25 mouse cellular contexts compared by ENCODE assay signal in the genomic region with DNA sequence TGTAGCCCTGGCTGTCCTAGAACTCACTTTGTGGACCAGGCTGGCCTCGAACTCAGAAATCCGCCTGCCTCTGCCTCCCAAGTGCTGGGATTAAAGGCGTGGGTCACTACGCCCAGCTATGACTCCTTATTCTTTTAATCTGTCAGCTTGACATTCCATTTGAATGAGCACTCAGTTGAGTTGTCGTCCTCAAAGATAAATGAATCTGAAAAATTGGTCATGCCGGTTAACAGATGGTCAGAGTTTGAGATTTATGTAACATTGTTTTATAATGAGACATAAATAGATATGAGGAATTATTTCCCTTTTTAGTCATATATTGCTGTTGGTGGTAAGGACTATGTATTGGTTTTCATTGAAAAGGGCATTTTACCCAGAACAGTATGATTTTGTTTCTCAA.
A peak's percentile ranks its signal among the peaks of the same experiment; 100 is the strongest.
DNase-seq lines count a peak whose midpoint lies in the region; ATAC-seq lines count a peak whose summit lies in the region.
"Had no signal": no experiment of that assay in that cellular context is flagged by ENCODE, and none has a peak within 500 bp of the region (broad histone marks: within the 10 kb centered on the region; RNA-seq: fewer than 3 reads in every experiment).

No protein-coding gene starts in this region.

- no peak overlapping the region for H3K4me2 ChIP-seq in forebrain, embryonic 16.5 days (ENCODE audit: low read length)
- H3K4me2 ChIP-seq: embryonic facial prominence, embryonic 13.5 days; embryonic facial prominence, embryonic 15.5 days; forebrain, embryonic 12.5 days had no signal

- peaks cover under 1% of the 10 kb centered on the region; the same call in 1 of the 2 replicates for H3K36me3 ChIP-seq in forebrain, embryonic 16.5 days (ENCODE audit: control insufficient read depth, insufficient read depth)

- 93% methylated on average over 6 of the region's 6 CpGs for WGBS in forebrain, embryonic 16.5 days

- H3K4me1 ChIP-seq in forebrain, embryonic 16.5 days (replicated peaks; ENCODE audit: control insufficient read depth, insufficient read depth, low read length) = no peaks in the 10 kb centered on the region
- H3K4me1 ChIP-seq: embryonic facial prominence, embryonic 13.5 days; embryonic facial prominence, embryonic 15.5 days; forebrain, embryonic 10.5 days; forebrain, embryonic 12.5 days had no signal

- no peak overlapping the region for H3K4me3 ChIP-seq in forebrain, embryonic 16.5 days (replicated peaks; ENCODE audit: low read length)
- H3K4me3 ChIP-seq: embryonic facial prominence, embryonic 13.5 days; embryonic facial prominence, embryonic 15.5 days; erythroblast, embryonic 14.5 days; forebrain, embryonic 10.5 days; forebrain, embryonic 12.5 days had no signal

- no peak overlapping the region for H3K27ac ChIP-seq in forebrain, embryonic 16.5 days (ENCODE audit: low read length)
- H3K27ac ChIP-seq: embryonic facial prominence, embryonic 13.5 days; embryonic facial prominence, embryonic 15.5 days; forebrain, embryonic 10.5 days; forebrain, embryonic 12.5 days had no signal

- no peaks in the 10 kb centered on the region for H3K27me3 ChIP-seq in forebrain, embryonic 16.5 days (replicated peaks; ENCODE audit: control insufficient read depth, insufficient read depth, low read length)
- H3K27me3 ChIP-seq: CH12.LX; embryonic facial prominence, embryonic 13.5 days; embryonic facial prominence, embryonic 15.5 days; forebrain, embryonic 12.5 days had no signal

- H3K9ac ChIP-seq in forebrain, embryonic 16.5 days (replicated peaks; ENCODE audit: low read depth, low read length) = no peak overlapping the region
- H3K9ac ChIP-seq: embryonic facial prominence, embryonic 13.5 days; embryonic facial prominence, embryonic 15.5 days; forebrain, embryonic 12.5 days; forebrain, postnatal 0 days had no signal

- no peaks in the 10 kb centered on the region for H3K9me3 ChIP-seq in forebrain, embryonic 16.5 days (ENCODE audit: control insufficient read depth, low read length)
- H3K9me3 ChIP-seq: embryonic facial prominence, embryonic 13.5 days; embryonic facial prominence, embryonic 15.5 days; forebrain, embryonic 10.5 days; forebrain, embryonic 12.5 days; G1E had no signal

- no peak for ATAC-seq in forebrain, embryonic 16.5 days
- ATAC-seq: CD4-positive, CD25-positive, alpha-beta regulatory T cell, adult 4 months; forebrain, embryonic 14.5 days; forebrain, postnatal 0 days had no signal

- DNase-seq in cerebellum, adult 11-12 months = peak; percentile 22
- DNase-seq in cerebellum, adult 11 months = no peak
- peak; percentile 80 for DNase-seq in cerebellum, adult 9-10 months
- no peak for DNase-seq in cerebellum, postnatal 25 days
- DNase-seq in 3T3-L1 (ENCODE audit: low read depth, low spot score) (peak; percentile 74), NIH3T3 (ENCODE audit: low read depth) (peak; percentile 48)
- DNase-seq in adrenal gland, adult 8-10 months = no peak
- DNase-seq: adrenal gland, adult 2 months; adrenal gland, postnatal 14 days; adrenal gland, postnatal 36 days; B cell, adult 2 months; cerebellum, postnatal 10 days; cerebellum, postnatal 36 days; embryo, embryonic 11 days; forebrain, postnatal 0 days had no signal

Comparison
In these comparisons a context has a peak if more than half of its experiments do, and no peak if none do; other contexts are left out.
1. DNase-seq: peak in cerebellum, adult 11-12 months (single experiment), cerebellum, adult 9-10 months (single experiment), 3T3-L1 (single experiment) and NIH3T3 (single experiment); none in cerebellum, adult 11 months (single experiment), cerebellum, postnatal 25 days (0 of 2) and adrenal gland, adult 8-10 months (single experiment).